Mouse (Mus musculus) intestine, postnatal 0 days (tissue): ENCODE measurements around the gene Eps8l1. TPM values are rescaled to one million over a fixed set of nuclear protein-coding genes. Genes with fewer than 3 reads are reported as not detected.
A peak's percentile ranks its signal among the peaks of the same experiment; 100 is the strongest.

Experiments used
- ATAC-seq: fragments of 200-750 bp; cut with Nextera tagmentation; 2 replicates; pipeline ENCODE4 v1.8.0; 2017; ENCODE audit warnings: mild to moderate bottlenecking, moderate TSS enrichment, moderate library complexity
- H3K27ac ChIP-seq: fragments of 300-500 bp; sonication (generic); 2 replicates; pipeline ENCODE4 v1.5.1; 2014; ENCODE audit warnings: mild to moderate bottlenecking, low read depth, low read length, moderate library complexity
- H3K27me3 ChIP-seq: fragments of 300-500 bp; sonication (generic); replicated peaks from 2 replicates; pipeline ENCODE4 v1.6.1; 2014; ENCODE audit warnings: low read length, mixed read lengths; ENCODE audit not compliant: control insufficient read depth, insufficient read depth
- H3K36me3 ChIP-seq: fragments of 300-500 bp; sonication (generic); 2 replicates; pipeline ENCODE4 v1.6.1; 2014; ENCODE audit warnings: mild to moderate bottlenecking, moderate library complexity; ENCODE audit not compliant: control insufficient read depth, insufficient read depth
- H3K4me1 ChIP-seq: fragments of 300-500 bp; sonication (generic); replicated peaks from 2 replicates; pipeline ENCODE4 v1.6.1; 2014; ENCODE audit warnings: antibody characterized with exemption, low read length, mixed read lengths; ENCODE audit not compliant: control insufficient read depth, insufficient read depth
- H3K4me2 ChIP-seq: fragments of 300-500 bp; sonication (generic); replicated peaks from 2 replicates; pipeline ENCODE4 v1.6.1; 2014; ENCODE audit warnings: low read depth, mild to moderate bottlenecking, moderate library complexity
- H3K4me3 ChIP-seq: fragments of 300-500 bp; sonication (generic); 2 replicates; pipeline ENCODE4 v1.5.1; 2014; ENCODE audit warnings: low read depth, low read length
- H3K9ac ChIP-seq: fragments of 300-500 bp; sonication (generic); 2 replicates; pipeline ENCODE4 v1.6.1; 2014; ENCODE audit warnings: mild to moderate bottlenecking, low read depth, low read length
- H3K9me3 ChIP-seq: fragments of 300-500 bp; sonication (generic); 2 replicates; pipeline ENCODE4 v1.6.1; 2016; ENCODE audit warnings: mixed run types; ENCODE audit not compliant: control insufficient read depth
- CTCF ChIP-seq: sonication (generic); IDR thresholded peaks from 2 replicates; pipeline ENCODE4 v1.5.1; 2016; ENCODE audit warnings: low read depth, mild to moderate bottlenecking, control low read depth, antibody characterized with exemption, moderate library complexity
- WGBS: fragments of 180-500 bp; shearing (Covaris S2); extraction: QIAGEN DNeasy Blood & Tissue Kit; methylation state at CpG from one replicate; pipeline ENCODE4 v1.1.7; 2014; 5-methylcytosine and 5-hydroxymethylcytosine counted together
- polyA plus RNA-seq: library from polyadenylated mRNA; unstranded; fragments of >200 nt; fragmentation: Nextera tagmentation; extraction: Ambion mirVana; gene quantifications from 2 replicates; pipeline ENCODE4 v1.2.1, GENCODE M21; 2015

The Eps8l1 gene
- polyA plus RNA-seq, 1 experiment from 2014 or later: 1.7 TPM

DNA sequence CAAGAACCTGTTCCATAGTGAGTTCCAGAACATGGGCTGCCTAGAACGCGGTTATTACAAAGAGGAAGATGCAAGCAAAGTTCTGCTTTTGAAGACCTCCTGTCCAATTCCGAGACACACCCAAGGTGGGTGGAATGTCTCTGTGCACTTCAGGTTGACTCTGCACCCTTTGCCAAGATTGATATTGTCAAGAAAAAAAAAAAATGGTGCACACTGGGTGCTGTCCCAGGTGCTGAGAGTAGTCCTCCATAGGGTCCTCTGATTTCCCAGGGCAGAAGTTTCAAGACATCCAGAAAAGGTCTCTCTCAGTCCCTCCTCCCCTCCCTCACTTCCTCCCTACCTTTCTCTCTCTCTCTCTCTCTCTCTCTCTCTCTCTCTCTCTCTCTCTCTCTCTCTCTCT is 12.0 kb upstream of the Eps8l1 start:
- H3K27ac ChIP-seq: no peak overlapping the region
- no peaks in the 10 kb centered on the region for H3K27me3 ChIP-seq
- no peak overlapping the region for H3K9ac ChIP-seq
- WGBS: 83% methylated on average over 3 of the region's 3 CpGs
- H3K4me2 ChIP-seq: no peak overlapping the region
- no peaks in the 10 kb centered on the region for H3K9me3 ChIP-seq
- no peak for TF ChIP-seq CTCF
- 0 out of 2 replicates have a peak, but pooled peaks cover 2% of the 10 kb centered on the region for H3K36me3 ChIP-seq
- H3K4me1 ChIP-seq: no peaks in the 10 kb centered on the region
- ATAC-seq: no peak
- H3K4me3 ChIP-seq: no peak overlapping the region

GRCm38 (mm10) chr7:4449211-4449610 is 11.3 kb upstream of the Eps8l1 start:
- ATAC-seq: no peak
- H3K9me3 ChIP-seq: no peaks in the 10 kb centered on the region
- H3K4me1 ChIP-seq: no peaks in the 10 kb centered on the region
- H3K27me3 ChIP-seq: no peaks in the 10 kb centered on the region
- no peak overlapping the region for H3K9ac ChIP-seq
- H3K27ac ChIP-seq: no peak overlapping the region
- no peak overlapping the region for H3K4me2 ChIP-seq
- H3K4me3 ChIP-seq: no peak overlapping the region
- H3K36me3 ChIP-seq: no peaks in the 10 kb centered on the region
- TF ChIP-seq CTCF: no peak
- 10% methylated on average over 2 of the region's 2 CpGs for WGBS

- Histone ChIP-seq H3K9ac (no peak overlapping the region), H3K4me3 (no peak overlapping the region), H3K27me3 (no peaks in the 10 kb centered on the region), H3K36me3 (no peaks in the 10 kb centered on the region), H3K4me1 (no peaks in the 10 kb centered on the region), H3K27ac (no peak overlapping the region), H3K4me2 (no peak overlapping the region), H3K9me3 (no peaks in the 10 kb centered on the region)
- WGBS: 12% methylated on average over 4 of the region's 4 CpGs
- ATAC-seq: peak; percentile 69; the same call in 1 of the 2 replicates
- TF ChIP-seq CTCF: no peak
These were observed 7.8 kb upstream of the Eps8l1 start for GRCm38 (mm10) chr7:4452644-4453043.

- no peaks in the 10 kb centered on the region for H3K9me3 ChIP-seq
- no peak for TF ChIP-seq CTCF
- WGBS: 2% methylated on average over 11 of the region's 12 CpGs
- H3K4me3 ChIP-seq: 0 out of 2 replicates have a peak overlapping the region, but pooled peaks have one; percentile 12
- no peak overlapping the region for H3K9ac ChIP-seq
- H3K36me3 ChIP-seq: no peaks in the 10 kb centered on the region
- peak overlapping the region; percentile 42 for H3K4me2 ChIP-seq
- no peaks in the 10 kb centered on the region for H3K27me3 ChIP-seq
- H3K4me1 ChIP-seq: no peaks in the 10 kb centered on the region
- H3K27ac ChIP-seq: no peak overlapping the region
- ATAC-seq: peak; percentile 85
These were observed 3.8 kb downstream of the Eps8l1 start for GRCm38 (mm10) chr7:4464194-4464824.

GRCm38 (mm10) chr7:4467801-4468200 is 7.3 kb downstream of the Eps8l1 start:
- Histone ChIP-seq H3K4me3 (no peak overlapping the region), H3K9ac (no peak overlapping the region), H3K27me3 (0 out of 2 replicates have a peak, but pooled peaks cover 7% of the 10 kb centered on the region), H3K9me3 (no peaks in the 10 kb centered on the region), H3K36me3 (no peaks in the 10 kb centered on the region), H3K4me1 (no peaks in the 10 kb centered on the region), H3K27ac (no peak overlapping the region), H3K4me2 (no peak overlapping the region)
- TF ChIP-seq CTCF: no peak
- no peak for ATAC-seq
- WGBS: 66% methylated on average over 3 of the region's 3 CpGs

GRCm38 (mm10) chr7:4470275-4471178 is 10.1 kb downstream of the Eps8l1 start:
- peak overlapping the region; percentile 46 for H3K4me3 ChIP-seq
- no peak for TF ChIP-seq CTCF
- no peaks in the 10 kb centered on the region for H3K9me3 ChIP-seq
- no peaks in the 10 kb centered on the region for H3K36me3 ChIP-seq
- H3K4me2 ChIP-seq: peak overlapping the region; percentile 77
- H3K4me1 ChIP-seq: no peaks in the 10 kb centered on the region
- ATAC-seq: peak; percentile 60
- H3K27me3 ChIP-seq: 0 out of 2 replicates have a peak, but pooled peaks cover 7% of the 10 kb centered on the region
- 3% methylated on average over 35 of the region's 35 CpGs for WGBS
- H3K27ac ChIP-seq: no peak overlapping the region
- peak overlapping the region; percentile 18; the same call in 1 of the 2 replicates for H3K9ac ChIP-seq
